9 mouse cellular contexts compared by ENCODE assay signal in the genomic region with DNA sequence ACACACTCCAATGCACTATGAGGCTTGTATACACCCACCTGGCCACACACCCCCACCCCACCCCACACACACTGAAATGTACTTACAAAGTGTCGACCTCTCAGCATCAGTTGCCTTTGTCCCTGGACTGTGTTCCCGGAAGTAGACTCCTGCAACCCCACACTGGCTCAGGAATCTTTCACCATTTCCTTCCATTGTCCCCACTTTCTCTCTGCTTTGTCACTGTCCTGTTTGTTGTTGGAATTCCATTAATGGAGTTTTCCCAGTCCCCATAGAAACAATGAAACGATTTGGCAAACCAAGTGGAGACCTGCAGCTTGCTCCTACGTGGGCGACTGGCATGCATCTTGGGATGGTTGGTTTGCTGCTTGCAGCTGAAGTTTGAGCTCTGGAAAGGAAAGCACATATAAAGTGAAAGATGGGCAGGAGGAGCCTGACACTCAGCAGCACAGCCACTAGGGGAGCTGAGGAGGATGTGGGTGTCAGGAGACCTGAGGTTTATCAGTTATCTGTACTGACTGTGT.
DNase-seq lines count a peak whose midpoint lies in the region; ATAC-seq lines count a peak whose summit lies in the region.
"Had no signal": no experiment of that assay in that cellular context is flagged by ENCODE, and none has a peak within 500 bp of the region (broad histone marks: within the 10 kb centered on the region; RNA-seq: fewer than 3 reads in every experiment).

No protein-coding gene starts in this region.

- H3K4me2 ChIP-seq in forebrain, embryonic 11.5 days (ENCODE audit: low read depth, low read length, severe bottlenecking), result no peak overlapping the region
- H3K4me2 ChIP-seq in forebrain, embryonic 14.5 days (ENCODE audit: low read length), result no peak overlapping the region
- no peak overlapping the region for H3K4me2 ChIP-seq in midbrain, embryonic 12.5 days (replicated peaks)
- no peak overlapping the region for H3K4me2 ChIP-seq in neural tube, embryonic 15.5 days
- H3K4me2 ChIP-seq: heart, embryonic 13.5 days had no signal

- no peaks in the 10 kb centered on the region for H3K9me3 ChIP-seq in forebrain, embryonic 11.5 days (ENCODE audit: control insufficient read depth, low read length)
- no peaks in the 10 kb centered on the region for H3K9me3 ChIP-seq in forebrain, embryonic 14.5 days (replicated peaks; ENCODE audit: control insufficient read depth, low read length)
- no peaks in the 10 kb centered on the region for H3K9me3 ChIP-seq in midbrain, embryonic 12.5 days
- H3K9me3 ChIP-seq in midbrain, embryonic 10.5 days (replicated peaks), result no peaks in the 10 kb centered on the region
- H3K9me3 ChIP-seq in neural tube, embryonic 15.5 days (replicated peaks), result no peaks in the 10 kb centered on the region
- H3K9me3 ChIP-seq: heart, embryonic 13.5 days had no signal

- 48% methylated on average over 5 of the region's 5 CpGs for WGBS in forebrain, embryonic 11.5 days
- 40% methylated on average over 5 of the region's 5 CpGs for WGBS in forebrain, embryonic 14.5 days
- 47% methylated on average over 5 of the region's 5 CpGs for WGBS in midbrain, embryonic 12.5 days
- WGBS in midbrain, embryonic 10.5 days, result 50% methylated on average over 5 of the region's 5 CpGs
- WGBS in neural tube, embryonic 15.5 days, result 51% methylated on average over 5 of the region's 5 CpGs

- H3K9ac ChIP-seq in forebrain, embryonic 11.5 days (ENCODE audit: low read length), result no peak overlapping the region
- no peak overlapping the region for H3K9ac ChIP-seq in forebrain, embryonic 14.5 days (ENCODE audit: low read length)
- no peak overlapping the region for H3K9ac ChIP-seq in midbrain, embryonic 12.5 days (replicated peaks)
- no peak overlapping the region for H3K9ac ChIP-seq in neural tube, embryonic 15.5 days (replicated peaks)
- H3K9ac ChIP-seq: heart, embryonic 13.5 days had no signal

- no peaks in the 10 kb centered on the region for H3K4me1 ChIP-seq in forebrain, embryonic 11.5 days (replicated peaks; ENCODE audit: control insufficient read depth, insufficient read depth, low read length)
- H3K4me1 ChIP-seq in forebrain, embryonic 14.5 days (ENCODE audit: control insufficient read depth, insufficient read depth, low read length), result no peaks in the 10 kb centered on the region
- H3K4me1 ChIP-seq in midbrain, embryonic 12.5 days, result no peaks in the 10 kb centered on the region
- 0 out of 2 replicates have a peak, but pooled peaks cover 3% of the 10 kb centered on the region for H3K4me1 ChIP-seq in midbrain, embryonic 10.5 days
- H3K4me1 ChIP-seq in neural tube, embryonic 15.5 days, result 0 out of 2 replicates have a peak, but pooled peaks cover 2% of the 10 kb centered on the region
- H3K4me1 ChIP-seq: heart, embryonic 13.5 days had no signal

- no peaks in the 10 kb centered on the region for H3K36me3 ChIP-seq in forebrain, embryonic 11.5 days (ENCODE audit: control insufficient read depth, insufficient read depth, low read length)
- H3K36me3 ChIP-seq in forebrain, embryonic 14.5 days (ENCODE audit: control insufficient read depth, insufficient read depth, low read length), result no peaks in the 10 kb centered on the region
- no peaks in the 10 kb centered on the region for H3K36me3 ChIP-seq in midbrain, embryonic 12.5 days
- H3K36me3 ChIP-seq in midbrain, embryonic 10.5 days, result no peaks in the 10 kb centered on the region
- no peaks in the 10 kb centered on the region for H3K36me3 ChIP-seq in neural tube, embryonic 15.5 days
- H3K36me3 ChIP-seq: heart, embryonic 13.5 days had no signal

- 0 out of 2 replicates have a peak, but pooled peaks have one; percentile 36 for ATAC-seq in forebrain, embryonic 11.5 days (replicated peaks; ENCODE audit: low FRiP score)
- no peak for ATAC-seq in forebrain, embryonic 14.5 days
- ATAC-seq in midbrain, embryonic 12.5 days (ENCODE audit: low FRiP score, low read depth), result 0 out of 2 replicates have a peak, but pooled peaks have one; percentile 52
- ATAC-seq in neural tube, embryonic 15.5 days (ENCODE audit: low FRiP score), result no peak

- no peak for DNase-seq in forebrain, embryonic 11.5 days (ENCODE audit: low spot score)
- DNase-seq in forebrain, embryonic 14.5 days (ENCODE audit: low spot score), result no peak
- DNase-seq in midbrain, embryonic 10.5 days (ENCODE audit: low spot score), result no peak
- peak; percentile 40 for DNase-seq in kidney, postnatal 10 days
- DNase-seq in thymus, postnatal 0 days (ENCODE audit: low spot score), result peak; percentile 30
- DNase-seq in frontal cortex, postnatal 36 days (ENCODE audit: low spot score in 2 of 2), result no peak

- no peaks in the 10 kb centered on the region for H3K27me3 ChIP-seq in forebrain, embryonic 11.5 days (ENCODE audit: control insufficient read depth, insufficient read depth, low read length)
- H3K27me3 ChIP-seq in forebrain, embryonic 14.5 days (replicated peaks; ENCODE audit: control insufficient read depth, insufficient read depth, low read length), result no peaks in the 10 kb centered on the region
- H3K27me3 ChIP-seq in midbrain, embryonic 12.5 days, result no peaks in the 10 kb centered on the region
- H3K27me3 ChIP-seq in midbrain, embryonic 10.5 days (ENCODE audit: low read depth, poor library complexity, severe bottlenecking), result no peaks in the 10 kb centered on the region
- no peaks in the 10 kb centered on the region for H3K27me3 ChIP-seq in neural tube, embryonic 15.5 days (replicated peaks)
- H3K27me3 ChIP-seq: heart, embryonic 13.5 days had no signal

- no peak overlapping the region for H3K4me3 ChIP-seq in forebrain, embryonic 11.5 days (ENCODE audit: low read depth, low read length)
- no peak overlapping the region for H3K4me3 ChIP-seq in forebrain, embryonic 14.5 days (ENCODE audit: low read depth, low read length)
- H3K4me3 ChIP-seq in midbrain, embryonic 12.5 days, result no peak overlapping the region
- H3K4me3 ChIP-seq in midbrain, embryonic 10.5 days, result no peak overlapping the region
- no peak overlapping the region for H3K4me3 ChIP-seq in neural tube, embryonic 15.5 days (replicated peaks)
- H3K4me3 ChIP-seq: heart, embryonic 13.5 days had no signal

- H3K27ac ChIP-seq in forebrain, embryonic 11.5 days (ENCODE audit: low read depth, low read length), result no peak overlapping the region
- no peak overlapping the region for H3K27ac ChIP-seq in forebrain, embryonic 14.5 days (ENCODE audit: low read depth, low read length)
- H3K27ac ChIP-seq in midbrain, embryonic 12.5 days (replicated peaks), result no peak overlapping the region
- H3K27ac ChIP-seq in midbrain, embryonic 10.5 days (replicated peaks), result no peak overlapping the region
- H3K27ac ChIP-seq in neural tube, embryonic 15.5 days (replicated peaks), result no peak overlapping the region
- H3K27ac ChIP-seq: heart, embryonic 13.5 days had no signal

Comparison
In these comparisons a context has a peak if more than half of its experiments do, and no peak if none do; other contexts are left out.
1. ATAC-seq: peak in forebrain, embryonic 11.5 days (single experiment) and midbrain, embryonic 12.5 days (single experiment); none in forebrain, embryonic 14.5 days (single experiment) and neural tube, embryonic 15.5 days (single experiment).
2. DNase-seq: peak in kidney, postnatal 10 days (single experiment) and thymus, postnatal 0 days (single experiment); none in forebrain, embryonic 11.5 days (single experiment), forebrain, embryonic 14.5 days (single experiment), midbrain, embryonic 10.5 days (single experiment) and frontal cortex, postnatal 36 days (0 of 2).